Mouse (Mus musculus) heart, embryonic 15.5 days (tissue): Measurements from ENCODE around the gene Chrm4. TPM values are rescaled to one million over a fixed set of nuclear protein-coding genes. Genes with fewer than 3 reads are reported as not detected.

Source experiments
- ATAC-seq: fragments of 200-750 bp; cut with Nextera tagmentation; replicated peaks from 2 replicates; pipeline ENCODE4 v1.8.0; 2017; ENCODE audit warnings: low read depth, moderate TSS enrichment; ENCODE audit not compliant: insufficient number of reproducible peaks, insufficient read depth, low FRiP score
- H3K27ac ChIP-seq: fragments of 300-500 bp; sonication (generic); 2 replicates; pipeline ENCODE4 v1.5.1; 2015; ENCODE audit warnings: mild to moderate bottlenecking, inconsistent platforms
- H3K27me3 ChIP-seq: fragments of 300-500 bp; sonication (generic); 2 replicates; pipeline ENCODE4 v1.6.1; 2015; ENCODE audit warnings: inconsistent platforms
- H3K36me3 ChIP-seq: fragments of 300-500 bp; sonication (generic); 2 replicates; pipeline ENCODE4 v1.6.1; 2015; ENCODE audit warnings: mild to moderate bottlenecking, inconsistent platforms
- H3K4me1 ChIP-seq: fragments of 300-500 bp; sonication (generic); replicated peaks from 2 replicates; pipeline ENCODE4 v1.6.1; 2015; ENCODE audit warnings: inconsistent platforms
- H3K4me2 ChIP-seq: fragments of 300-500 bp; sonication (generic); 2 replicates; pipeline ENCODE4 v1.6.1; 2015; ENCODE audit warnings: inconsistent platforms, mild to moderate bottlenecking, moderate library complexity
- H3K4me3 ChIP-seq: fragments of 300-500 bp; sonication (generic); 2 replicates; pipeline ENCODE4 v1.5.1; 2015; ENCODE audit warnings: mild to moderate bottlenecking, inconsistent platforms
- H3K9ac ChIP-seq: fragments of 300-500 bp; sonication (generic); 2 replicates; pipeline ENCODE4 v1.6.1; 2015; ENCODE audit warnings: mild to moderate bottlenecking, inconsistent platforms
- H3K9me3 ChIP-seq: fragments of 300-500 bp; sonication (generic); replicated peaks from 2 replicates; pipeline ENCODE4 v1.6.1; 2016; ENCODE audit warnings: inconsistent platforms
- WGBS: fragments of 180-500 bp; shearing (Covaris S2); methylation state at CpG from one replicate; pipeline ENCODE4 v1.1.7; 2015; ENCODE audit warnings: mixed read lengths; 5-methylcytosine and 5-hydroxymethylcytosine counted together
- polyA plus RNA-seq: library from polyadenylated mRNA; unstranded; fragments of >200 nt; fragmentation: Nextera tagmentation; extraction: Ambion mirVana; gene quantifications from 2 replicates; pipeline ENCODE4 v1.2.1, GENCODE M21; 2015

The Chrm4 gene
- polyA plus RNA-seq, 1 experiment from 2014 or later = not detected

- Histone ChIP-seq H3K36me3 (no peaks in the 10 kb centered on the region), H3K27me3 (no peaks in the 10 kb centered on the region), H3K27ac (peak overlapping the region; percentile 45; the same call in 1 of the 2 replicates), H3K4me1 (peaks cover 81% of the 10 kb centered on the region), H3K9me3 (no peaks in the 10 kb centered on the region), H3K4me3 (no peak overlapping the region), H3K9ac (peak overlapping the region; percentile 14; the same call in 1 of the 2 replicates), H3K4me2 (no peak overlapping the region)
- 40% methylated on average over 10 of the region's 10 CpGs for WGBS
- no peak for ATAC-seq
Observed at GRCm38 (mm10) chr2:91958701-91959457, 31.8 kb downstream of the Chrm4 start.

- Histone ChIP-seq H3K27ac (peak overlapping the region; percentile 45; the same call in 1 of the 2 replicates), H3K9me3 (no peaks in the 10 kb centered on the region), H3K27me3 (no peaks in the 10 kb centered on the region), H3K4me1 (peaks cover 75% of the 10 kb centered on the region), H3K4me2 (no peak overlapping the region), H3K4me3 (no peak overlapping the region), H3K36me3 (no peaks in the 10 kb centered on the region), H3K9ac (peak overlapping the region; percentile 14; the same call in 1 of the 2 replicates)
- 80% methylated on average over 11 of the region's 11 CpGs for WGBS
- ATAC-seq = no peak
Observed at GRCm38 (mm10) chr2:91959544-91960410, 32.7 kb downstream of the Chrm4 start.

- Histone ChIP-seq H3K9me3 (no peaks in the 10 kb centered on the region), H3K9ac (no peak overlapping the region), H3K27ac (no peak overlapping the region), H3K27me3 (no peaks in the 10 kb centered on the region), H3K4me1 (peaks cover 72% of the 10 kb centered on the region), H3K36me3 (no peaks in the 10 kb centered on the region), H3K4me2 (no peak overlapping the region), H3K4me3 (no peak overlapping the region)
- ATAC-seq = no peak
- 88% methylated on average over 5 of the region's 5 CpGs for WGBS
Observed at GRCm38 (mm10) chr2:91960459-91960858, 33.4 kb downstream of the Chrm4 start.

- no peaks in the 10 kb centered on the region for H3K27me3 ChIP-seq
- H3K9ac ChIP-seq = peak overlapping the region; percentile 96
- peak overlapping the region; percentile 90 for H3K4me2 ChIP-seq
- H3K9me3 ChIP-seq = no peaks in the 10 kb centered on the region
- H3K4me3 ChIP-seq = peak overlapping the region; percentile 93
- H3K4me1 ChIP-seq = peaks cover 63% of the 10 kb centered on the region
- 46% methylated on average over 4 of the region's 4 CpGs for WGBS
- no peak for ATAC-seq
- H3K27ac ChIP-seq = peak overlapping the region; percentile 87
- no peaks in the 10 kb centered on the region for H3K36me3 ChIP-seq
Observed at GRCm38 (mm10) chr2:91961901-91962761, 35.1 kb downstream of the Chrm4 start.

- under 1% methylated on average over 39 of the region's 39 CpGs for WGBS
- peak overlapping the region; percentile 96 for H3K9ac ChIP-seq
- ATAC-seq = peak; percentile 9
Observed at GRCm38 (mm10) chr2:91962864-91963401, 35.9 kb downstream of the Chrm4 start.

GRCm38 (mm10) chr2:91963443-91963932 lies 36.4 kb downstream of the Chrm4 start:
- peak overlapping the region; percentile 96 for H3K9ac ChIP-seq
- H3K4me2 ChIP-seq = peak overlapping the region; percentile 90
- peak; percentile 89 for ATAC-seq
- WGBS = under 1% methylated on average over 57 of the region's 57 CpGs
- H3K4me1 ChIP-seq = peaks cover 59% of the 10 kb centered on the region
- H3K9me3 ChIP-seq = no peaks in the 10 kb centered on the region
- peak overlapping the region; percentile 87 for H3K27ac ChIP-seq
- peak overlapping the region; percentile 93 for H3K4me3 ChIP-seq
- no peaks in the 10 kb centered on the region for H3K27me3 ChIP-seq
- H3K36me3 ChIP-seq = no peaks in the 10 kb centered on the region

More at GRCm38 (mm10) chr2:91962864-91963401, 35.9 kb downstream of the Chrm4 start:
- peak overlapping the region; percentile 93 for H3K4me3 ChIP-seq
- peaks cover 57% of the 10 kb centered on the region for H3K4me1 ChIP-seq
- peak overlapping the region; percentile 90 for H3K4me2 ChIP-seq
- H3K36me3 ChIP-seq = no peaks in the 10 kb centered on the region
- H3K27ac ChIP-seq = peak overlapping the region; percentile 87
- H3K27me3 ChIP-seq = no peaks in the 10 kb centered on the region
- no peaks in the 10 kb centered on the region for H3K9me3 ChIP-seq

- H3K4me1 ChIP-seq = peaks cover 47% of the 10 kb centered on the region
Observed at GRCm38 (mm10) chr2:91964610-91965204, 37.7 kb downstream of the Chrm4 start.

GRCm38 (mm10) chr2:91965417-91965816 lies 38.4 kb downstream of the Chrm4 start:
- Histone ChIP-seq H3K4me3 (peak overlapping the region; percentile 93), H3K9me3 (no peaks in the 10 kb centered on the region), H3K4me1 (peaks cover 47% of the 10 kb centered on the region), H3K27ac (peak overlapping the region; percentile 76), H3K9ac (peak overlapping the region; percentile 39), H3K4me2 (peak overlapping the region; percentile 90), H3K27me3 (no peaks in the 10 kb centered on the region), H3K36me3 (no peaks in the 10 kb centered on the region)
- 9% methylated on average over 20 of the region's 20 CpGs for WGBS
- no peak for ATAC-seq

More at GRCm38 (mm10) chr2:91964610-91965204, 37.7 kb downstream of the Chrm4 start:
- H3K27ac ChIP-seq = peak overlapping the region; percentile 76
- no peaks in the 10 kb centered on the region for H3K36me3 ChIP-seq
- no peaks in the 10 kb centered on the region for H3K27me3 ChIP-seq
- 61% methylated on average over 3 of the region's 3 CpGs for WGBS
- ATAC-seq = no peak
- peak overlapping the region; percentile 90 for H3K4me2 ChIP-seq
- peak overlapping the region; percentile 39; the same call in 1 of the 2 replicates for H3K9ac ChIP-seq
- H3K4me3 ChIP-seq = peak overlapping the region; percentile 93
- H3K9me3 ChIP-seq = no peaks in the 10 kb centered on the region

GRCm38 (mm10) chr2:91966367-91966766 lies 39.3 kb downstream of the Chrm4 start:
- ATAC-seq = no peak
- Histone ChIP-seq H3K4me1 (peaks cover 52% of the 10 kb centered on the region), H3K27ac (no peak overlapping the region)

GRCm38 (mm10) chr2:91967962-91968361 lies 40.9 kb downstream of the Chrm4 start:
- no peaks in the 10 kb centered on the region for H3K27me3 ChIP-seq
- no peak overlapping the region for H3K4me3 ChIP-seq
- no peak overlapping the region for H3K4me2 ChIP-seq
- H3K27ac ChIP-seq = peak overlapping the region; percentile 73
- H3K36me3 ChIP-seq = no peaks in the 10 kb centered on the region
- WGBS = 56% methylated on average over 11 of the region's 11 CpGs
- ATAC-seq = no peak
- H3K9ac ChIP-seq = no peak overlapping the region
- peaks cover 49% of the 10 kb centered on the region for H3K4me1 ChIP-seq
- no peaks in the 10 kb centered on the region for H3K9me3 ChIP-seq

More at GRCm38 (mm10) chr2:91966367-91966766, 39.3 kb downstream of the Chrm4 start:
- Histone ChIP-seq H3K9ac (no peak overlapping the region), H3K36me3 (no peaks in the 10 kb centered on the region), H3K4me3 (no peak overlapping the region), H3K4me2 (no peak overlapping the region), H3K27me3 (no peaks in the 10 kb centered on the region), H3K9me3 (no peaks in the 10 kb centered on the region)
- WGBS = 69% methylated on average over 5 of the region's 5 CpGs
